23 mouse cellular contexts compared by ENCODE assay signal in the genomic region with DNA sequence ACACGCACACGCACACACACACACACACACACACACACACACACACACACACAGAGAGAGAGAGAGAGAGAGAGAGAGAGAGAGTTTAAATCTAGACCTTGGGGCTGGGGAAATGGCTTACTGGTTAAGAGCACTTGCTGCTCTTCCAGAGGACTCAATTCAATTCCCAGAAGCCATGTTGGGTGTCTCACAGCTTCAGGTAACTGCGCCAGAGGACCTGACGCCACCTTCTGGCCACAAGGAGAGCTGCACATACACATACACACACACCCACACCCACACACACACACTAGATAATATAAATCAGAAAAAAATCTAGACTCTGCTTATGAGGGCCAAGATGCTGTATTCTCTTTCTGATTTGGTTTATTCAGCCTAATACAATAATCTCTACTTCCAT. TPM values are rescaled to one million over a fixed set of nuclear protein-coding genes. Genes with fewer than 3 reads are reported as not detected.
"Had no signal": no experiment of that assay in that cellular context is flagged by ENCODE, and none has a peak within 500 bp of the region (broad histone marks: within the 10 kb centered on the region; RNA-seq: fewer than 3 reads in every experiment).

No protein-coding gene starts in this region.

- H3K9me3 ChIP-seq: limb, embryonic 10.5 days; liver, embryonic 13.5 days; megakaryocyte, embryonic 14.5 days; midbrain, embryonic 15.5 days; neural tube, embryonic 13.5 days; stomach, embryonic 15.5 days had no signal

- H3K4me1 ChIP-seq: limb, embryonic 10.5 days; liver, embryonic 13.5 days; megakaryocyte, embryonic 14.5 days; midbrain, embryonic 15.5 days; neural tube, embryonic 13.5 days; stomach, embryonic 15.5 days had no signal

- DNase-seq: kidney, adult 18-20 months; kidney, postnatal 10 days; kidney, postnatal 4 days; liver, embryonic 13.5 days; lung, adult 2 months; lung, postnatal 10 days; right cerebral cortex, postnatal 14 days; thymus, adult 18-20 months; thymus, postnatal 14 days had no signal

- ATAC-seq: midbrain, embryonic 15.5 days had no signal

- H3K9ac ChIP-seq: liver, embryonic 13.5 days; midbrain, embryonic 15.5 days; neural tube, embryonic 13.5 days; stomach, embryonic 15.5 days had no signal

- H3K27me3 ChIP-seq: liver, embryonic 13.5 days; midbrain, embryonic 15.5 days; neural tube, embryonic 13.5 days; stomach, embryonic 15.5 days had no signal

- H3K36me3 ChIP-seq: limb, embryonic 10.5 days; liver, embryonic 13.5 days; midbrain, embryonic 15.5 days; neural tube, embryonic 13.5 days; stomach, embryonic 15.5 days had no signal

- H3K4me2 ChIP-seq: liver, embryonic 13.5 days; midbrain, embryonic 11.5 days; midbrain, embryonic 15.5 days; neural tube, embryonic 13.5 days; stomach, embryonic 15.5 days had no signal

- H3K27ac ChIP-seq: layer of hippocampus, adult 2 months; limb, embryonic 10.5 days; liver, embryonic 13.5 days; macrophage; midbrain, embryonic 15.5 days; neural tube, embryonic 13.5 days; stomach, embryonic 15.5 days had no signal

- H3K4me3 ChIP-seq: layer of hippocampus, adult 2 months; limb, embryonic 10.5 days; liver, embryonic 13.5 days; megakaryocyte, embryonic 14.5 days; midbrain, embryonic 15.5 days; neural tube, embryonic 13.5 days; stomach, embryonic 15.5 days had no signal

RNA-seq across cellular contexts. Expression of a gene that starts 4.4 kb away (rescaled TPM):
- total RNA-seq: layer of hippocampus, adult 2 months; layer of hippocampus, postnatal 10 days; left cerebral cortex, adult 18-20 months; left cerebral cortex, postnatal 10 days had no signal
- polyA plus RNA-seq: kidney, embryonic 14.5 days; limb, embryonic 10.5 days; limb, embryonic 14.5 days; liver, embryonic 13.5 days; lung, adult 2 months; macrophage; midbrain, embryonic 11.5 days; midbrain, embryonic 15.5 days; neural tube, embryonic 13.5 days; spleen, adult 2 months; stomach, embryonic 15.5 days had no signal

RNA-seq across cellular contexts. Expression of a gene that starts 10.4 kb away (rescaled TPM):
- total RNA-seq: layer of hippocampus, adult 2 months; layer of hippocampus, postnatal 10 days; left cerebral cortex, adult 18-20 months; left cerebral cortex, postnatal 10 days had no signal
- polyA plus RNA-seq: kidney, embryonic 14.5 days; limb, embryonic 10.5 days; limb, embryonic 14.5 days; liver, embryonic 13.5 days; lung, adult 2 months; macrophage; midbrain, embryonic 11.5 days; midbrain, embryonic 15.5 days; neural tube, embryonic 13.5 days; spleen, adult 2 months; stomach, embryonic 15.5 days had no signal

RNA-seq across cellular contexts. Expression of a gene that starts 12.9 kb away (rescaled TPM):
- total RNA-seq: layer of hippocampus, adult 2 months; layer of hippocampus, postnatal 10 days; left cerebral cortex, adult 18-20 months; left cerebral cortex, postnatal 10 days had no signal
- polyA plus RNA-seq: kidney, embryonic 14.5 days; limb, embryonic 10.5 days; limb, embryonic 14.5 days; liver, embryonic 13.5 days; lung, adult 2 months; macrophage; midbrain, embryonic 11.5 days; midbrain, embryonic 15.5 days; neural tube, embryonic 13.5 days; spleen, adult 2 months; stomach, embryonic 15.5 days had no signal

RNA-seq across cellular contexts. Expression of a gene that starts 29.2 kb away (rescaled TPM):
- total RNA-seq: layer of hippocampus, adult 2 months; layer of hippocampus, postnatal 10 days; left cerebral cortex, adult 18-20 months; left cerebral cortex, postnatal 10 days had no signal
- polyA plus RNA-seq: kidney, embryonic 14.5 days; limb, embryonic 10.5 days; limb, embryonic 14.5 days; liver, embryonic 13.5 days; lung, adult 2 months; macrophage; midbrain, embryonic 11.5 days; midbrain, embryonic 15.5 days; neural tube, embryonic 13.5 days; spleen, adult 2 months; stomach, embryonic 15.5 days had no signal
